Mouse (Mus musculus) frontal cortex, postnatal 25 days (tissue): ENCODE measurements at regions not wholly inside any gene's neighbourhood (a gene's known extent, or its start where the extent isn't known, plus 50 kb on each side); places are given as distances from the start of the nearest gene placed in this dataset.

Experiments used
- DNase-seq, 2 experiments: peaks; one replicate each; pipeline ENCODE4 v3.0.0; 2022; ENCODE audit warnings: low spot score in 2 of 2

GRCm38 (mm10) chr8:126808496-126808895 lies 137.1 kb downstream of the Tomm20 start:
- DNase-seq = no peak

GRCm38 (mm10) chr8:126807171-126807768 lies 138.4 kb downstream of the Tomm20 start:
- DNase-seq = no peak

GRCm38 (mm10) chr8:126806591-126806990 lies 139.1 kb downstream of the Tomm20 start:
- no peak for DNase-seq

- no peak for DNase-seq
These were observed 139.5 kb downstream of the Tomm20 start for GRCm38 (mm10) chr8:126806181-126806560.

GRCm38 (mm10) chr8:126805365-126806180 lies 140.1 kb downstream of the Tomm20 start:
- no peak for DNase-seq

- no peak for DNase-seq
These were observed 141.5 kb downstream of the Tomm20 start for GRCm38 (mm10) chr8:126804115-126804514.

- DNase-seq = no peak
These were observed 143.0 kb downstream of the Tomm20 start for GRCm38 (mm10) chr8:126802641-126803040.

GRCm38 (mm10) chr8:126800976-126801375 lies 144.7 kb downstream of the Tomm20 start:
- no peak for DNase-seq

- DNase-seq = no peak
These were observed 147.9 kb downstream of the Tomm20 start for GRCm38 (mm10) chr8:126797571-126798334.

- DNase-seq = no peak
These were observed 152.0 kb downstream of the Tomm20 start for GRCm38 (mm10) chr8:126793657-126794056.

GRCm38 (mm10) chr8:126791069-126791468 lies 154.6 kb downstream of the Tomm20 start:
- no peak for DNase-seq

- no peak for DNase-seq
These were observed 155.4 kb downstream of the Tomm20 start for GRCm38 (mm10) chr8:126790214-126790613.

GRCm38 (mm10) chr8:126789076-126789475 lies 156.6 kb downstream of the Tomm20 start:
- no peak for DNase-seq

- no peak for DNase-seq
These were observed 157.0 kb downstream of the Tomm20 start for GRCm38 (mm10) chr8:126788669-126789068.

GRCm38 (mm10) chr8:126787398-126787797 lies 158.2 kb downstream of the Tomm20 start:
- no peak for DNase-seq

- DNase-seq = no peak
These were observed 160.4 kb downstream of the Tomm20 start for GRCm38 (mm10) chr8:126785211-126785610.

GRCm38 (mm10) chr8:126784604-126785003 lies 161.0 kb downstream of the Tomm20 start:
- DNase-seq = no peak

GRCm38 (mm10) chr8:126783703-126784440 lies 161.8 kb downstream of the Tomm20 start:
- DNase-seq = no peak

GRCm38 (mm10) chr8:126778673-126779072 lies 167.0 kb downstream of the Tomm20 start:
- DNase-seq = no peak

- no peak for DNase-seq
These were observed 167.5 kb downstream of the Tomm20 start for GRCm38 (mm10) chr8:126778131-126778530.

GRCm38 (mm10) chr8:126776605-126777469 lies 168.8 kb downstream of the Tomm20 start:
- no peak for DNase-seq
